Mouse (Mus musculus) limb, embryonic 15.5 days (tissue): ENCODE results near the gene Krtap29-1. TPM values are rescaled to one million over a fixed set of nuclear protein-coding genes. Genes with fewer than 3 reads are reported as not detected.

Experiments
- ATAC-seq: fragments of 200-750 bp; cut with Nextera tagmentation; 2 replicates; pipeline ENCODE4 v1.8.0; 2017; ENCODE audit warnings: low read depth, moderate TSS enrichment; ENCODE audit not compliant: insufficient number of reproducible peaks, low FRiP score, low TSS enrichment
- H3K27ac ChIP-seq: fragments of 300-500 bp; sonication (generic); 2 replicates; pipeline ENCODE4 v1.5.1; 2015; ENCODE audit warnings: moderate library complexity, mild to moderate bottlenecking, inconsistent platforms
- H3K27me3 ChIP-seq: fragments of 300-500 bp; sonication (generic); 2 replicates; pipeline ENCODE4 v1.6.1; 2015; ENCODE audit warnings: inconsistent platforms
- H3K36me3 ChIP-seq: fragments of 300-500 bp; sonication (generic); 2 replicates; pipeline ENCODE4 v1.6.1; 2015; ENCODE audit warnings: inconsistent platforms
- H3K4me1 ChIP-seq: fragments of 300-500 bp; sonication (generic); 2 replicates; pipeline ENCODE4 v1.6.1; 2015; ENCODE audit warnings: inconsistent platforms
- H3K4me2 ChIP-seq: fragments of 300-500 bp; sonication (generic); 2 replicates; pipeline ENCODE4 v1.6.1; 2015; ENCODE audit warnings: mild to moderate bottlenecking, inconsistent platforms
- H3K4me3 ChIP-seq: fragments of 300-500 bp; sonication (generic); 2 replicates; pipeline ENCODE4 v1.5.1; 2015; ENCODE audit warnings: mild to moderate bottlenecking, inconsistent platforms
- H3K9ac ChIP-seq: fragments of 300-500 bp; sonication (generic); 2 replicates; pipeline ENCODE4 v1.6.1; 2015; ENCODE audit warnings: inconsistent platforms
- H3K9me3 ChIP-seq: fragments of 300-500 bp; sonication (generic); 2 replicates; pipeline ENCODE4 v1.6.1; 2016; ENCODE audit warnings: inconsistent platforms
- WGBS: fragments of 180-500 bp; shearing (Covaris S2); methylation state at CpG from one replicate; pipeline ENCODE4 v1.1.7; 2015; 5-methylcytosine and 5-hydroxymethylcytosine counted together
- polyA plus RNA-seq: library from polyadenylated mRNA; unstranded; fragments of >200 nt; fragmentation: Nextera tagmentation; extraction: Ambion mirVana; gene quantifications from 2 replicates; pipeline ENCODE4 v1.2.1, GENCODE M21; 2015

Gene Krtap29-1
- not detected in 2 replicates for polyA plus RNA-seq

- peaks cover 8% of the 10 kb centered on the region; the same call in 1 of the 2 replicates for H3K4me1 ChIP-seq
- H3K27ac ChIP-seq = no peak within 1 kb of the TSS
- H3K9me3 ChIP-seq = no peaks in the 10 kb centered on the region
- ATAC-seq = no peak
- no peak within 1 kb of the TSS for H3K4me2 ChIP-seq
- H3K4me3 ChIP-seq = no peak within 1 kb of the TSS
- no peaks in the 10 kb centered on the region for H3K27me3 ChIP-seq
- WGBS = 65% methylated on average over 5 of the region's 5 CpGs
- no peak within 1 kb of the TSS for H3K9ac ChIP-seq
- H3K36me3 ChIP-seq = no peaks in the 10 kb centered on the region
Measured at GRCm38 (mm10) chr11:99978953-99979352, at the start of gene Krtap29-1. Gene Krtap29-1, minus strand, starts transcription at chr11:99979053.

- no peak overlapping the region for H3K4me3 ChIP-seq
- no peak overlapping the region for H3K4me2 ChIP-seq
- H3K36me3 ChIP-seq = no peaks in the 10 kb centered on the region
- WGBS = 73% methylated on average over 5 of the region's 5 CpGs
- H3K4me1 ChIP-seq = no peaks in the 10 kb centered on the region
- no peaks in the 10 kb centered on the region for H3K9me3 ChIP-seq
- no peaks in the 10 kb centered on the region for H3K27me3 ChIP-seq
- no peak overlapping the region for H3K27ac ChIP-seq
- no peak for ATAC-seq
- no peak overlapping the region for H3K9ac ChIP-seq
Measured at GRCm38 (mm10) chr11:100021438-100021837, 42.6 kb upstream of the Krtap29-1 start.

DNA sequence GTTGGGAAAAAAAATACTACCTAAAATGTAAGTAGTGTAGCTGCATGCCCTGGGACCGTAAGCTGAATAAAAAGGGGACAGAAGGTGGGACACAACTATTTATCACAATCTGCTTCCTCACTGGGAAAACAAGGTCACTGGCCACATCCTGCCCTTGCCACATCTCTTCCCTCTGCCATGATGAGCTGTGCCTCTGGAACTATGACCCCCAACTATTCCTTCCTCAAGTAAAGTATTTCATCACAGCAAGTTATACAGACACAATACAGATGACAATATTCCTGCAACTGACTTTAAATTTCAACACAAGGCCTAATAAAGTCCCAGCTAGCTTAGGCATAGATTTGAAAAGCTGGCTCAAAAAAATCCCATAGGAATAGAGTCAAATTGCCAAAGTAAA, 40.6 kb upstream of the Krtap29-1 start:
- no peak overlapping the region for H3K4me2 ChIP-seq
- WGBS = 64% methylated on average over 1 of the region's 1 CpGs
- H3K27me3 ChIP-seq = no peaks in the 10 kb centered on the region
- no peaks in the 10 kb centered on the region for H3K9me3 ChIP-seq
- no peak overlapping the region for H3K4me3 ChIP-seq
- H3K36me3 ChIP-seq = no peaks in the 10 kb centered on the region
- H3K27ac ChIP-seq = no peak overlapping the region
- no peak overlapping the region for H3K9ac ChIP-seq
- H3K4me1 ChIP-seq = no peaks in the 10 kb centered on the region
- no peak for ATAC-seq

- ATAC-seq = no peak
- no peak within 1 kb of the TSS for H3K4me3 ChIP-seq
- 69% methylated on average over 4 of the region's 4 CpGs for WGBS
- no peaks in the 10 kb centered on the region for H3K9me3 ChIP-seq
- no peak within 1 kb of the TSS for H3K9ac ChIP-seq
- H3K36me3 ChIP-seq = no peaks in the 10 kb centered on the region
- no peak within 1 kb of the TSS for H3K4me2 ChIP-seq
- no peaks in the 10 kb centered on the region for H3K27me3 ChIP-seq
- H3K4me1 ChIP-seq = no peaks in the 10 kb centered on the region
- no peak within 1 kb of the TSS for H3K27ac ChIP-seq
Measured at GRCm38 (mm10) chr11:100016112-100016511, 37.3 kb upstream of the Krtap29-1 start, which contains the start of gene Krt33a. Gene Krt33a, minus strand, starts transcription at chr11:100016212.

- Histone ChIP-seq H3K36me3 (no peaks in the 10 kb centered on the region), H3K4me2 (no peak overlapping the region), H3K9me3 (no peaks in the 10 kb centered on the region), H3K4me3 (no peak overlapping the region), H3K27me3 (no peaks in the 10 kb centered on the region), H3K4me1 (no peaks in the 10 kb centered on the region), H3K27ac (no peak overlapping the region), H3K9ac (no peak overlapping the region)
- 64% methylated on average over 4 of the region's 4 CpGs for WGBS
- no peak for ATAC-seq
Measured at GRCm38 (mm10) chr11:100013691-100014171, 34.9 kb upstream of the Krtap29-1 start.

DNA sequence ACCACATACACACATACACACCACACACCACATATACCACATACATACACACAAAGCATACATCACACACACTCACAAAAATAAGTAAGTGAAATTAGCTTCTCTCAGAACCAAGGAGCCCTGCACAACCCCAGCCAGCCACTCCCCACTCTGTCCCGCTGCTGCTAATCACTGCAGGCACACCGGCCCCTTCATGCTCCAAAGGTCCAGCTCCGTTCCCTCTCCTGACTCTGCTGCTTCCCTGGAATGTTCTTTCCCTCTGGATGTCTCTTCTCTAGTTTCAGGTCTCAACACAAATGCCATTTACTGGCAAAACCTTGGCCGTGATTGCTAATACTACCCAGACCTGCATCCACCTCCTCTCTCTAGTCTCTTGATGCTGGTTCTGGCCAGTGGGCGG, 31.8 kb upstream of the Krtap29-1 start:
- H3K9ac ChIP-seq = no peak overlapping the region
- no peaks in the 10 kb centered on the region for H3K36me3 ChIP-seq
- no peaks in the 10 kb centered on the region for H3K27me3 ChIP-seq
- no peaks in the 10 kb centered on the region for H3K9me3 ChIP-seq
- H3K4me3 ChIP-seq = no peak overlapping the region
- WGBS = 82% methylated on average over 5 of the region's 5 CpGs
- no peak overlapping the region for H3K27ac ChIP-seq
- H3K4me2 ChIP-seq = no peak overlapping the region
- ATAC-seq = no peak
- no peaks in the 10 kb centered on the region for H3K4me1 ChIP-seq

DNA sequence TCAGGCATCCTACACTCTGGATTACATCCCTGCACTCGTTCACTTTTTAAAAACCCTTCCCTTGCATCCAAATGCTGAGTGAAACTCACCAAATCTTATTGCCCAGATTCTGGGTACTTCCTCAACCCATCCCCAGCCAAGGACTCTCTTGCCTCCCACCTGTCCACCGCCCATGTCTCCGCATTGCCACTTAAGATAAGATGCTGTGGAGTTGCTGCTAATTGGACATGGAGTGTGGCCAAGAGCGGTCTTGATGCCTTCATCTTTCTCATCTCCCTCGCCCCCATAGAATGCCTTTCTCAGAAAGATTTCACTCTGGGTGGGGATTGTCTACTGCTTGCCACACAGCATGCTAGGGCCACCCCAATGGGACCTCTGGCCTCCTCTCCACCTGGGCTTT, 29.5 kb upstream of the Krtap29-1 start:
- Histone ChIP-seq H3K4me1 (no peaks in the 10 kb centered on the region), H3K9ac (no peak overlapping the region), H3K4me3 (no peak overlapping the region), H3K9me3 (no peaks in the 10 kb centered on the region), H3K27me3 (no peaks in the 10 kb centered on the region), H3K27ac (no peak overlapping the region), H3K4me2 (no peak overlapping the region), H3K36me3 (no peaks in the 10 kb centered on the region)
- no peak for ATAC-seq
- 86% methylated on average over 5 of the region's 5 CpGs for WGBS

DNA sequence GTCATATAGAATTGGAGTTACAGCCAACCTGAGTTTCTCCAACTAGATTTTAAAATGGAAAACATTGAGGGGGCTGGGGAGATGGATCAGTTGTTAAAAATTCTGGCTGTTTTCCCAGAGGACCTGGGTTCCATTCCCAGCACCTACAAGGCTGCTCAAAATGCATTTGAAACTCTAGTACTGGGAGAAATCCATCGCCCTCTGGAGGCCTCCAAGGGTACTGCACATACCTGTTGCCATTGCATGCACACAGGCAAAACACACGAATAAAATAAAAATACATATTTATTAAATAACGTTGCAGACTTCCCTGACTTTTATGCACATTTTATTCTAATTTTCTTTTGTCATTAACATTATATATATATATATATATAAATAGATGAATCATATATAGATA, 27.8 kb upstream of the Krtap29-1 start:
- no peak overlapping the region for H3K27ac ChIP-seq
- no peaks in the 10 kb centered on the region for H3K27me3 ChIP-seq
- WGBS = 52% methylated on average over 3 of the region's 3 CpGs
- no peaks in the 10 kb centered on the region for H3K4me1 ChIP-seq
- no peaks in the 10 kb centered on the region for H3K36me3 ChIP-seq
- H3K4me3 ChIP-seq = no peak overlapping the region
- no peak for ATAC-seq
- H3K9ac ChIP-seq = no peak overlapping the region
- H3K4me2 ChIP-seq = no peak overlapping the region
- H3K9me3 ChIP-seq = no peaks in the 10 kb centered on the region

DNA sequence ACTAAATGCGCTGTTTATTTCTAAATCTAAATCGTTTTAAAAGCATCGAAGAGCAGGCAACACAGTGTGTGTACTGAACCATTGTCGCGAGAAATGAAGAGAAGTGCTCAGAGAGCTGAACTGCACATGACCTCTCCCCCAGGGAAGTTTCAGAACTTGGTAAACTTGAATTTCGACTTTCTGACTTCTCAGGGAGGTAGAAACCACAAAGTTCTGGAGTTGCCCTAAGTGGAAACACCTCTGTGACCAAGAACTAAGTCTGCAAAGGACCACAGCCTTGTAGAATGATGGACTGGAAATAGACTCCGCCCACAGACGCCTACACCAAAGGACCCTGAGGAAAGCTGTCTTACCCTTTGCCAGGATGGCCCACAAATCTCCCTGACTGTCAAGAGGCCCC, 27.1 kb upstream of the Krtap29-1 start:
- Histone ChIP-seq H3K9ac (no peak overlapping the region), H3K4me3 (no peak overlapping the region), H3K36me3 (no peaks in the 10 kb centered on the region), H3K27me3 (no peaks in the 10 kb centered on the region), H3K9me3 (no peaks in the 10 kb centered on the region), H3K4me1 (no peaks in the 10 kb centered on the region), H3K4me2 (no peak overlapping the region), H3K27ac (peak overlapping the region; percentile 27; the same call in 1 of the 2 replicates)
- ATAC-seq = no peak
- 73% methylated on average over 8 of the region's 8 CpGs for WGBS

DNA sequence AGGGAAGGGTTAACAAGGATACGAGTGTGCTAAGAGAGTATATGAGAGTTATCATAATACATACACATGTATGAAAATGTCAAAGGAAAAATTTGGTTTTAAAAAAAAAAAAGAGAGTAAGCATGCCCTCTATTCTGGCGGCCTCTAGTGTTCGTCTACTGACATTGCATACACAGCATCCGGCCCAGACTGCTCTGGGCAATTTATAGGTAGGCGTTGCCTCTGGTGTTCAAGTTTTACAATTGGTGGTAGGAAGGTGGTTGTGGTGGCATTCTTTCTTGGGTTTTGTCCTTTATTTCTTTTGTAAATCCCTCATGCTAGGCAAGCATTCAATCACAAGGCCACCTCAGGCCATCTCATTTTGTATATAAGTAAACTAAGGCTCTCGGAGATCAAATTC, 26.0 kb upstream of the Krtap29-1 start:
- Histone ChIP-seq H3K36me3 (no peaks in the 10 kb centered on the region), H3K9ac (no peak overlapping the region), H3K4me2 (no peak overlapping the region), H3K4me3 (no peak overlapping the region), H3K27me3 (no peaks in the 10 kb centered on the region), H3K4me1 (no peaks in the 10 kb centered on the region), H3K9me3 (no peaks in the 10 kb centered on the region), H3K27ac (no peak overlapping the region)
- 20% methylated on average over 6 of the region's 6 CpGs for WGBS
- ATAC-seq = no peak

DNA sequence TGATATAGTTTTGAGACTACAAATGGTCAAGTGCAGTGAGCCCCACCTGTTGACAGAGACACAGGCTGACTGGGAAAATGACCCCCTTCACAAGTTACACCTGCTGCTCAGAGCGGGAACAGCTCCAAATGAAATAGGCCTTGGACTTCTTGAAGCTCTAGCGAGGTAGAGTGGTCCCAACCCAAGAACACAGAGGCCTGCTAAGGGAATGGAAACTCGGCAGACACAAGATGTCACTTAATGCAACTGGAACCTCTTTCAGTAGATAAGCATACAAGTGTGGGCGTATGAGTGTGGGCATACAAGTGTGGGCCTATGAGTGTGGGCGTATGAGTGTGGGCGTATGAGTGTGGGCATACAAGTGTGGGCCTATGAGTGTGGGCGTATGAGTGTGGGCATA, 20.2 kb upstream of the Krtap29-1 start:
- H3K4me3 ChIP-seq = no peak overlapping the region
- H3K27ac ChIP-seq = no peak overlapping the region
- no peaks in the 10 kb centered on the region for H3K36me3 ChIP-seq
- 0 out of 2 replicates have a peak, but pooled peaks cover 10% of the 10 kb centered on the region for H3K27me3 ChIP-seq
- 85% methylated on average over 7 of the region's 7 CpGs for WGBS
- H3K4me2 ChIP-seq = no peak overlapping the region
- H3K9ac ChIP-seq = no peak overlapping the region
- ATAC-seq = no peak; the same call in 1 of the 2 replicates
- no peaks in the 10 kb centered on the region; the same call in 1 of the 2 replicates for H3K4me1 ChIP-seq
- H3K9me3 ChIP-seq = no peaks in the 10 kb centered on the region

- H3K9me3 ChIP-seq = no peaks in the 10 kb centered on the region
- H3K4me3 ChIP-seq = no peak overlapping the region
- H3K9ac ChIP-seq = no peak overlapping the region
- no peak overlapping the region for H3K4me2 ChIP-seq
- no peak for ATAC-seq
- H3K36me3 ChIP-seq = no peaks in the 10 kb centered on the region
- H3K4me1 ChIP-seq = peaks cover 5% of the 10 kb centered on the region; the same call in 1 of the 2 replicates
- no peak overlapping the region for H3K27ac ChIP-seq
- WGBS = 32% methylated on average over 4 of the region's 4 CpGs
- peaks cover 22% of the 10 kb centered on the region; the same call in 1 of the 2 replicates for H3K27me3 ChIP-seq
Measured at GRCm38 (mm10) chr11:99994384-99994661, 15.5 kb upstream of the Krtap29-1 start.
